Comparison of ENCODE assay signal across 10 mouse cellular contexts in genomic region chr15:62261520-62261919, GRCm38 (mm10).
DNase-seq lines count a peak whose midpoint lies in the region; ATAC-seq and TF ChIP-seq lines count a peak whose summit lies in the region.
"Had no signal": no experiment of that assay in that cellular context is flagged by ENCODE, and none has a peak within 500 bp of the region (broad histone marks: within the 10 kb centered on the region; RNA-seq: fewer than 3 reads in every experiment).

No protein-coding gene starts in this region.

- 37% methylated on average over 2 of the region's 2 CpGs for WGBS in heart, postnatal 0 days
- WGBS in forebrain, embryonic 12.5 days: 94% methylated on average over 2 of the region's 2 CpGs

- peaks cover 23% of the 10 kb centered on the region for H3K4me1 ChIP-seq in heart, postnatal 0 days (ENCODE audit: control insufficient read depth, insufficient read depth)
- peaks cover 8% of the 10 kb centered on the region for H3K4me1 ChIP-seq in forebrain, embryonic 12.5 days

- H3K36me3 ChIP-seq in heart, postnatal 0 days (replicated peaks; ENCODE audit: control insufficient read depth, insufficient read depth, low read length): no peaks in the 10 kb centered on the region
- H3K36me3 ChIP-seq in forebrain, embryonic 12.5 days (replicated peaks): no peaks in the 10 kb centered on the region
- H3K36me3 ChIP-seq: midbrain, embryonic 13.5 days had no signal

- no peak overlapping the region for H3K4me3 ChIP-seq in heart, postnatal 0 days (ENCODE audit: low read depth, low read length)
- H3K4me3 ChIP-seq in forebrain, embryonic 12.5 days (replicated peaks): no peak overlapping the region
- H3K4me3 ChIP-seq: midbrain, embryonic 13.5 days had no signal

- no peaks in the 10 kb centered on the region for H3K9me3 ChIP-seq in heart, postnatal 0 days (replicated peaks; ENCODE audit: control insufficient read depth, low read length)
- H3K9me3 ChIP-seq in forebrain, embryonic 12.5 days: no peaks in the 10 kb centered on the region
- H3K9me3 ChIP-seq: midbrain, embryonic 13.5 days had no signal

- no peaks in the 10 kb centered on the region for H3K27me3 ChIP-seq in heart, postnatal 0 days (ENCODE audit: control insufficient read depth, insufficient read depth, low read length)
- no peaks in the 10 kb centered on the region for H3K27me3 ChIP-seq in forebrain, embryonic 12.5 days
- H3K27me3 ChIP-seq: midbrain, embryonic 13.5 days had no signal

- DNase-seq in gastrocnemius, adult 18-20 months (ENCODE audit: low spot score): peak; percentile 44
- DNase-seq in gastrocnemius, postnatal 4 days (ENCODE audit: low spot score in 2 of 2): no peak
- peak; percentile 85 for DNase-seq in 3T3-L1 (ENCODE audit: low read depth, low spot score)
- peak; percentile 46 for DNase-seq in adrenal gland, postnatal 25 days
- peak; percentile 34 for DNase-seq in heart, postnatal 0 days (ENCODE audit: low spot score)
- DNase-seq in left cerebral cortex, postnatal 36 days (ENCODE audit: low spot score in 2 of 2): no peak
- DNase-seq: kidney, postnatal 4 days had no signal

- no peak for TF ChIP-seq CTCF in heart, postnatal 0 days (IDR thresholded peaks at IDR 0.05; ENCODE audit: low read depth)

- intact Hi-C loops in left cerebral cortex, postnatal 36 days (cut with DNase I): no loop called here

- H3K9ac ChIP-seq in heart, postnatal 0 days (replicated peaks; ENCODE audit: low read depth, low read length): no peak overlapping the region
- no peak overlapping the region for H3K9ac ChIP-seq in forebrain, embryonic 12.5 days
- H3K9ac ChIP-seq: midbrain, embryonic 13.5 days had no signal

- TF ChIP-seq EP300 in heart, postnatal 0 days (IDR thresholded peaks at IDR 0.05; ENCODE audit: low read depth): no peak

- H3K27ac ChIP-seq in heart, postnatal 0 days (ENCODE audit: low read depth): peak overlapping the region; percentile 68
- H3K27ac ChIP-seq in forebrain, embryonic 12.5 days: no peak overlapping the region
- H3K27ac ChIP-seq: midbrain, embryonic 13.5 days had no signal

- no peak overlapping the region for H3K4me2 ChIP-seq in heart, postnatal 0 days (ENCODE audit: low read depth, low read length)
- no peak overlapping the region for H3K4me2 ChIP-seq in forebrain, embryonic 12.5 days
- H3K4me2 ChIP-seq: midbrain, embryonic 13.5 days had no signal

- ATAC-seq in heart, postnatal 0 days (ENCODE audit: insufficient read depth, low read depth): peak; percentile 60; the same call in 1 of the 2 replicates
- no peak for ATAC-seq in monocyte, adult 5-6 weeks (replicated peaks; ENCODE audit: insufficient number of reproducible peaks, low FRiP score, low TSS enrichment, poor library complexity, severe bottlenecking)
- no peak for ATAC-seq in forebrain, embryonic 12.5 days (ENCODE audit: low FRiP score)
- ATAC-seq: midbrain, embryonic 13.5 days had no signal

Comparison
In these comparisons a context has a peak if more than half of its experiments do, and no peak if none do; other contexts are left out.
1. DNase-seq: peak in gastrocnemius, adult 18-20 months (single experiment), 3T3-L1 (single experiment), adrenal gland, postnatal 25 days (single experiment) and heart, postnatal 0 days (single experiment); none in gastrocnemius, postnatal 4 days (0 of 2) and left cerebral cortex, postnatal 36 days (0 of 2).